Mouse (Mus musculus) cerebellum, adult 9-10 months (tissue): Measurements from ENCODE around the gene Fkbp5.
"Not testable (repeated sequence)": the region's sequence is repeated elsewhere in the genome, so short reads cannot be mapped to it uniquely, and the experiment has no call there.

ENCODE experiments used
- DNase-seq: peaks from one replicate; pipeline ENCODE4 v3.0.0; 2022

Gene Fkbp5

GRCm38 (mm10) chr17:28410731-28411130 is 106.6 kb downstream of the Fkbp5 start:
- no peak for DNase-seq

- no peak for DNase-seq
These were observed 108.9 kb downstream of the Fkbp5 start for GRCm38 (mm10) chr17:28408251-28408918.

GRCm38 (mm10) chr17:28407418-28408250 is 109.7 kb downstream of the Fkbp5 start:
- DNase-seq, result peak; percentile 83

- DNase-seq, result peak; percentile 38
These were observed 110.9 kb downstream of the Fkbp5 start for GRCm38 (mm10) chr17:28406471-28406870.

- DNase-seq, result not testable (repeated sequence)
These were observed 112.6 kb downstream of the Fkbp5 start for GRCm38 (mm10) chr17:28404745-28405144.

- DNase-seq, result no peak
These were observed 113.0 kb downstream of the Fkbp5 start for GRCm38 (mm10) chr17:28404301-28404700.

GRCm38 (mm10) chr17:28394994-28395393 is 122.3 kb downstream of the Fkbp5 start:
- DNase-seq, result no peak

GRCm38 (mm10) chr17:28394051-28394765 is 123.1 kb downstream of the Fkbp5 start:
- no peak for DNase-seq

- DNase-seq, result no peak
These were observed 125.5 kb downstream of the Fkbp5 start for GRCm38 (mm10) chr17:28391568-28392432.

GRCm38 (mm10) chr17:28388534-28388933 is 128.8 kb downstream of the Fkbp5 start:
- DNase-seq, result no peak

- DNase-seq, result peak; percentile 84
These were observed 131.0 kb downstream of the Fkbp5 start for GRCm38 (mm10) chr17:28386150-28386905.

GRCm38 (mm10) chr17:28384298-28384697 is 133.0 kb downstream of the Fkbp5 start:
- DNase-seq, result no peak

- no peak for DNase-seq
These were observed 137.1 kb downstream of the Fkbp5 start for GRCm38 (mm10) chr17:28380255-28380654.

GRCm38 (mm10) chr17:28375592-28376061 is 141.7 kb downstream of the Fkbp5 start:
- DNase-seq, result no peak

- DNase-seq, result no peak
These were observed 142.8 kb downstream of the Fkbp5 start for GRCm38 (mm10) chr17:28374494-28374893.

GRCm38 (mm10) chr17:28373821-28374220 is 143.5 kb downstream of the Fkbp5 start:
- DNase-seq, result no peak

- no peak for DNase-seq
These were observed 145.4 kb downstream of the Fkbp5 start for GRCm38 (mm10) chr17:28371941-28372340.

GRCm38 (mm10) chr17:28371286-28371685 is 146.0 kb downstream of the Fkbp5 start:
- no peak for DNase-seq

- DNase-seq, result no peak
These were observed 148.3 kb downstream of the Fkbp5 start for GRCm38 (mm10) chr17:28369056-28369455.

- DNase-seq, result peak; percentile 44
These were observed 148.9 kb downstream of the Fkbp5 start for GRCm38 (mm10) chr17:28368449-28368848.

GRCm38 (mm10) chr17:28365122-28365521 is 152.2 kb downstream of the Fkbp5 start, which contains the start of gene Tulp1:
Tulp1 (minus strand) TSS chr17:28365222.
- DNase-seq, result no peak
